Mouse (Mus musculus): ENCODE measurements around the gene Pdpr. TPM values are rescaled to one million over a fixed set of nuclear protein-coding genes. Genes with fewer than 3 reads are reported as not detected.

The Pdpr gene
- total RNA-seq, 2 experiments from 2014 or later, result 65.9 to 84.2 TPM

Other genes starting within 250 kb of the Pdpr start
- 10 to 100 TPM; 38.9 to 44.1 TPM for gene Cog4, start 248.0 kb upstream of the Pdpr start, total RNA-seq (2021)
- 10 to 100 TPM; 24.2 to 29.3 TPM for gene Sf3b3, start 247.8 kb upstream of the Pdpr start, total RNA-seq (2021)
- gene Fuk, start 192.1 kb upstream of the Pdpr start, total RNA-seq (2021), result 1 to 10 TPM; 3.3 to 4.1 TPM
- 10 to 100 TPM; 32.0 to 35.6 TPM for gene St3gal2, start 174.7 kb upstream of the Pdpr start, total RNA-seq (2021)
- 10 to 100 TPM; 29.8 to 31.2 TPM for gene Ddx19a, start 96.8 kb upstream of the Pdpr start, total RNA-seq (2021)
- gene Ddx19b, start 62.9 kb upstream of the Pdpr start, total RNA-seq (2021), result 10 to 100 TPM in 1 of 2 experiments, 1 to 10 TPM in 1; 9.3 to 11.0 TPM
- 10 to 100 TPM; 46.3 to 53.3 TPM for gene Aars, start 61.5 kb upstream of the Pdpr start, total RNA-seq (2021)
- gene Exosc6, start 38.3 kb upstream of the Pdpr start, total RNA-seq (2021), result not detected
- under 1 TPM; 0.53 to 0.96 TPM for gene Clec18a, start 2.2 kb upstream of the Pdpr start, total RNA-seq (2021)
- gene Glg1, start 164.6 kb downstream of the Pdpr start, total RNA-seq (2021), result 10 to 100 TPM; 47.3 to 51.4 TPM
- gene Rfwd3, start 205.6 kb downstream of the Pdpr start, total RNA-seq (2021), result 1 to 10 TPM; 6.1 to 6.9 TPM
- 1 to 10 TPM; 1.1 to 1.5 TPM for gene Mlkl, start 243.5 kb downstream of the Pdpr start, total RNA-seq (2021)